Mouse (Mus musculus): ENCODE data around the gene Zcchc2.

Gene Zcchc2

GRCm38 (mm10) chr1:105988903-105989639 lies 1.1 kb upstream of the Zcchc2 start:
- no peak for DNase-seq (ENCODE audit: low read depth, low spot score)

DNA sequence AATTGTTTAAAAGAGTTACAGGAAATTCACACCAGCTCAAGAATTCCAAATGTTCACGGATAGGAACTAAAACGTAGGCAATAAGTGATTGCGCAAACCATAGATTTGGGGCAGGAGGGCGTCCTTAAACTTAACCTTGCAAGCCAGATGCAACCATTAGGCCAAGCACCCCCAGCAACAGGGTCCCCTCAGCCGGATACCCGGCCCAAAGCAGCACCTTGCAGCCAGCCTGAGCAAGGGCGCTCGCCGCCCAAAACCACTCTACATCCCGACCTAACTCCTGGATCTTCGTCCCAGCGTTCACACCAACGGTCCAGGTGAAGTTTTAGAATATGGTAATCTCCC lies 594 bp upstream of the Zcchc2 start:
- DNase-seq (ENCODE audit: low read depth, low spot score), result no peak

DNA sequence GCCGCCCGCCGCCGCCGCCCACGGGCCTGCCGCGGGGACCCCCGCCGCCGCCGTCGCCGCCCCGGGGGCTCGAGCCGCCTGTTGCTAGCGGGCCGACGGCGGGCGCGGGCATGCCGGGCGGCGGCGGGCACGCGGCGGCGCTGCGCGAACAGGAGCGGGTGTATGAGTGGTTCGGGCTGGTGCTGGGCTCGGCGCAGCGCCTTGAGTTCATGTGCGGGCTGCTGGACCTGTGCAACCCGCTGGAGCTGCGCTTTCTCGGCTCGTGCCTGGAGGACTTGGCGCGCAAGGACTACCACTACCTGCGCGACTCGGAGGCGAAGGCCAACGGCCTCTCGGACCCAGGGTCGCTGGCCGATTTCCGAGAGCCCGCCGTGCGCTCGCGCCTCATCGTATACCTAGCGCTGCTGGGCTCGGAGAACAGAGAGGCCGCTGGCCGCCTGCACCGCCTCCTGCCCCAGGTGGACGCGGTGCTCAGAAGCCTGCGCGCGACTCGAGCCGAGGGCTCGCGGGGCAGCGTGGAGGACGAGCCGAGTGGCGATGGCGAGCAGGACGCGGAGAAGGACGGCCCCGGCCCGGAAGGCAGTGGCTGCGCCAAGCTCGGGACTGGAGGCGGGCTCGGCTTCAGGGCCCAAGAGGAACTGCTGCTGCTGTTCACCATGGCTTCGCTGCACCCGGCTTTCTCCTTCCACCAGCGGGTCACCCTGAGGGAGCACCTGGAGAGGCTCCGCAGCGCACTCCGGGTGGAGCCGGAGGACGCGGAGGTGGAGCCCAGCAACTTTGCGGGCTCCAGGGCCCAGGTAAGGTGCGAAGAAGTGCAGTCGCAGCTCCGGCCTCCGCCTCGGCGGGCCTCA lies 930 bp downstream of the Zcchc2 start:
- peak; percentile 81 for DNase-seq (ENCODE audit: low read depth, low spot score)

GRCm38 (mm10) chr1:105991931-105992837 lies 2.0 kb downstream of the Zcchc2 start:
- no peak for DNase-seq (ENCODE audit: low read depth, low spot score)

GRCm38 (mm10) chr1:105993196-105993595 lies 3.0 kb downstream of the Zcchc2 start:
- peak; percentile 12 for DNase-seq (ENCODE audit: low read depth, low spot score)

DNA sequence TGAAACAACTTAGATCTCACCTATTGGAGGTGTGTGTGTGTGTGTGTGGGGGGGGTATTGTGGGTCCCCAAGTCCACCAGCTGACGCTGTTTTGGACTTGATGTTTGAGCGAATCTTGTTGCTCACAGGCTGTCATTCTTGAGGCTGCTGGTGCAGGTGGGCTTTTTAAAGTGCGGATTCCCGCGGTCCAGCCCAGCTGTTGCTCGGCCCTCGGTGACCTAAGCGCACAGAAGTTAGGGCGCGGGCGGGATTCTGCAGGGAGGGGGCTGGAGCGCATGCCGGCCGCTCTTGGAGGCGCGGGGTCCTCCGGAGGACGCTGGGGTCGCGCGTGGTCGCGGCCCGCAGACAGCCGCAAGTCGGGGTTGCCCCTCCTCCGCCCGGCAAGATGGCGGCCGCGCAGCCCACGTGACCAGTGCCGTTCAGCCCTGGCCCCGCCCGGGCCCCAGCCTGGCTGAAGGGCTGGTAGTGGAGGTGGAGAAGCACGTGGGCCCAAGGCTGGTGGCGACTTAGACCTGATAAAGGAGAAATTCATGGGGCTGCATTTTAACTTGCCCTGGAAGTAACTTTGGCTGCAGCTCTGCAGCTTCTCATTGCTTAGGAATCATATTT lies 3.5 kb downstream of the Zcchc2 start:
- peak; percentile 90 for DNase-seq (ENCODE audit: low read depth, low spot score)

GRCm38 (mm10) chr1:105995966-105996365 lies 5.8 kb downstream of the Zcchc2 start:
- peak; percentile 20 for DNase-seq (ENCODE audit: low read depth, low spot score)

- DNase-seq (ENCODE audit: low read depth, low spot score), result no peak
Measured at GRCm38 (mm10) chr1:105997282-105997681, 7.1 kb downstream of the Zcchc2 start.

- DNase-seq (ENCODE audit: low read depth, low spot score), result no peak
Measured at GRCm38 (mm10) chr1:105999802-106000201, 9.6 kb downstream of the Zcchc2 start.

DNA sequence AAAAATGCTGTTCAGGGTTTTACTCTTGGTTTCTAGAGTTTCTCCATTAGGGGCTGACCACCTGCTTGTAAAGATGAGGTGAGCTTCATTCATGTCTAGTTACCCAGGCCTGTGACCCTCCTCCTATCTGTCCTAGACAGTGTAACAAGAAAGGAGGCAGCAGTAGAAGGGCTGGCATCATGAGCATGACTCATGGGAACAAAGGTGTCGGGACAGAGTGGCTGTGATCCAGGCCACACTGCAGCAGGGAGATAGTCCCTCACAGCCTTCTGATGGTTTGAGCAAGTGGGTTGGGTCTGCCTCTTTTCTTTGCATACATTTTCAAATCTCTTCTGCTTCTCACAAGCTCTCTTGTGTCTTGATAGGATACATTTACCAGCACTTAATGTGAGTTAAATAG lies 17.4 kb downstream of the Zcchc2 start:
- no peak for DNase-seq (ENCODE audit: low read depth, low spot score)

- DNase-seq (ENCODE audit: low read depth, low spot score), result no peak
Measured at GRCm38 (mm10) chr1:106011097-106011496, 20.9 kb downstream of the Zcchc2 start.

GRCm38 (mm10) chr1:106013759-106014158 lies 23.6 kb downstream of the Zcchc2 start:
- DNase-seq (ENCODE audit: low read depth, low spot score), result no peak

GRCm38 (mm10) chr1:106016262-106016661 lies 26.1 kb downstream of the Zcchc2 start:
- no peak for DNase-seq (ENCODE audit: low read depth, low spot score)

DNA sequence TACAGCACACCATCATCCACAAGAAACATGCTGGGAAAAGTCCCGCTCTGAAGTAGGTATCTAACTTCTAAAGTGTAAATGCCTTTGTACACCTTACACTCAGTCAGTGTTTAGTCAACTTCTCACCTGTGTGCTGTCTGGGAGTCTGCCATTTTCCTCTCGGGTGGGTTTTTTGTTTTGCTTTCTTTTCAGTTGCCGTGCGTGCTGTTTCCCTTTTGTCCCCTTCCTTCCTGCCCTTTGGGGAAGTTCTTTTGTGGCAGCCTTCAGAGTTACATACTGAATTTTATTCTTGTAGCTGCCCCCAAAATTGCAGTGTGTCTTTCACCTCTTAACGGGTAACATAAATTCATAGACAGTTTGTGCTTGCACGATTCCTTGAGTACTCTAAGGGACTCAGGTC lies 29.6 kb downstream of the Zcchc2 start:
- DNase-seq (ENCODE audit: low read depth, low spot score), result no peak

- no peak for DNase-seq (ENCODE audit: low read depth, low spot score)
Measured at GRCm38 (mm10) chr1:106022998-106023397, 32.8 kb downstream of the Zcchc2 start.

DNA sequence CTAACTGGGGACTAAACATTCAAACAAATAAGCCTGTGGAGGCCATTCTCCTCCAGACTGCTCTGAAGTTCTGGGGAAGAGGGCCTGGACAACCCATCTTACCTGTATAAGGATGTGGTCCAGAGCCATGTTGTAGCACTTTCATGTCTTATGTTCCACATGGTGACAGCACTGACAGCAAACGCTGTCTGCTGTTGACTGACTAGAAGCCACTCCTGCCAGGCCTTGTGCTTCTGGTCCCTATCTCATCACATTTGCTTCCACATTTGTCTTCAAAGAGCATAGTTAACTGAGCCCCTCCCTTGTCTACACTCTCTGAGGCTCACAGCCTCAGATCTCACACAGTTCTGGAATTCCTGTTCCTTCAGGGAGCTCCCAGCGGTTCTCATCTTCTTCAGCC lies 34.0 kb downstream of the Zcchc2 start:
- no peak for DNase-seq (ENCODE audit: low read depth, low spot score)

DNA sequence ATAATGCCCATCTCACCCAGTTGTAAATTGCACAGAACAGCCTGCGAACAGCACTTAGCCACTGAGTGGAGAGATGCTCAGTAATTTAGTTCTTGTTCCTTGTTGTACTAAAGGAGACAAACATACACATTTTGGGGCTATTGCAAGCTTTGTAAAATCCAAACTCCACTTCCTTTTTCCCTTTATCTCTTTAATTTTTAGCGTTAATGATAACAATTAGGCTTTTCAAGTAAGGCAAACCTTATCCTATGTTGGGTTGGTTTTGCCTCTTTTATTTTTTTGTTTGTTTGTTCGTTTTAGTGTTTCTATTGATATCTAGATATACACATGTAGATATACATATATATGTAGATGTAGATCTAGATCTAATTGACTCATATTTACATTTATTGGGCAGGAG lies 34.6 kb downstream of the Zcchc2 start:
- no peak for DNase-seq (ENCODE audit: low read depth, low spot score)

DNA sequence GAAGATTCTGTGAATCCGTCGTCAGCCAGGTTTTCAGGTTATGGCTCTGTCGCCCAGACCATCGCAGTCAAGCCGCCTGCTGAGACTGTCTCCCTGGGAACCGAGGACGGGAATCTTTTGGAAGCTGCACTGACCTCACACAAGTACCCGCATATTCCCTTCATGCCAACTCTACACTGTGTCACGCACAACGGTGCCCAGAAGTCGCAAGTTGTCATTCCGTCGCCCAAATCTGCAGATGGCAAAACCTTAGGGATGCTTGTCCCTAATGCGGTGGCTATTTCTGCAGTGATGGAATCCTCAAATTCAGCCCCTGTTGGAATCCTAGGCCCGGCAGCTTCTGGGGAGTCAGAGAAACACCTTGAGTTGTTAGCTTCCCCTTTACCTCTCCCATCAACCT lies 39.6 kb downstream of the Zcchc2 start:
- no peak for DNase-seq (ENCODE audit: low read depth, low spot score)

DNA sequence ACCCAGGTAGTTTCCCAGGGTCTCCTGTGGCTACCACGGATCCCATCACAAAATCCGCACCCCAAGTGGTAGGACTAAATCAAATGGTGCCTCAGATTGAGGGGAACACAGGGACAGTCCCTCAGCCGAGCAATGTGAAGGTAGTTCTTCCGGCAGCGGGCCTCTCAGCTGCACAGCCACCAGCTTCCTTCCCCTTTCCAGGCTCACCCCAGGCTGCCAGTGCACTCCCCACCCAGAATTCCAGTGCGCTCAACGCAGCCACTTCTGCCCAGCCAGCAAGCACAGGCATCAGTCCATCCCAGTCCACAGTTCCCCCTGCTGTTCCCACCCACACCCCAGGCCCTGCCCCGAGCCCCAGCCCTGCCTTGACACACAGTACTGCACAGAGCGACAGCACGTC lies 40.1 kb downstream of the Zcchc2 start:
- DNase-seq (ENCODE audit: low read depth, low spot score), result no peak

- DNase-seq (ENCODE audit: low read depth, low spot score), result no peak
Measured at GRCm38 (mm10) chr1:106030886-106031285, 40.7 kb downstream of the Zcchc2 start.

DNA sequence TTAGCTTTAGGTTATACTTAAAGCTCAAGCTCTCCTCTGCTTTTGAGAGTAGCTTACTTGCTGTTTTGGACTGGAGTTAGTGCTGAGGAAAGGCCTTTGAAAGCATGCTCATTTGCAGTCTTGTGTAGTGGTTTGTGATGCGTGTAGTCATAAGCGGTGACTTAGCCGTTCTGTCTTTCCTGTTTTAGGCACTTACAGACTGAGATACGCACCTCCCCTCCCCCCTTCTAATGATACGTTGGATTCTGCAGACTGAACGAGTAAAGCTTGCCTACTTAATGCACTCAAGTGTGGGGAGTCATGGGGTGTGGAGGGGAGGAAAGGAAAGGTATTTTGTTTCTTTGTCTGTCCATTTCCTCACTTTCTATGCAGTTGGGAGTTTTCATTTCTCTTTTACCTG lies 41.7 kb downstream of the Zcchc2 start:
- DNase-seq (ENCODE audit: low read depth, low spot score), result peak; percentile 23

DNA sequence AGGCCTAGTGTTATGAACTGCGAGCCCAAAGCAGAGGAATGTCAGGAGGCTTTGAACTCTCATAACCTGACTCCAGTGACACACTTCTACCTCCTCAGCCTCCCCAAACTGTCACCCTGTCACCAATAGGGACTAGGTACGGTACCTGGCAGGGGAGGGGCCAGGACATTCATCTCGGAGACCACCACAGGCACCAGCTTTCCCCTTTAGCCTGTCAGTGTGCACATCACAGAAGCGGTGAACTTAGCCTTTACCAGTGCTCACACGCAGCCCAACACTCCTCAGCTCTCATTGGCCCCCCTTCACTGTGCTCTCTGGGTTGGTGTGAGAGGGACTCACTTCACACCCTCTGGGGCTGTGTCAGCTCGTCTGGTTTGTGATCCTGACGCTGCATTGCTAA lies 44.6 kb downstream of the Zcchc2 start:
- no peak for DNase-seq (ENCODE audit: low read depth, low spot score)

Data from CD4-positive, CD25-positive, alpha-beta regulatory T cell, adult 2 months (primary cell).